Mouse (Mus musculus): ENCODE data around the gene Slc6a13.

The Slc6a13 gene

DNA sequence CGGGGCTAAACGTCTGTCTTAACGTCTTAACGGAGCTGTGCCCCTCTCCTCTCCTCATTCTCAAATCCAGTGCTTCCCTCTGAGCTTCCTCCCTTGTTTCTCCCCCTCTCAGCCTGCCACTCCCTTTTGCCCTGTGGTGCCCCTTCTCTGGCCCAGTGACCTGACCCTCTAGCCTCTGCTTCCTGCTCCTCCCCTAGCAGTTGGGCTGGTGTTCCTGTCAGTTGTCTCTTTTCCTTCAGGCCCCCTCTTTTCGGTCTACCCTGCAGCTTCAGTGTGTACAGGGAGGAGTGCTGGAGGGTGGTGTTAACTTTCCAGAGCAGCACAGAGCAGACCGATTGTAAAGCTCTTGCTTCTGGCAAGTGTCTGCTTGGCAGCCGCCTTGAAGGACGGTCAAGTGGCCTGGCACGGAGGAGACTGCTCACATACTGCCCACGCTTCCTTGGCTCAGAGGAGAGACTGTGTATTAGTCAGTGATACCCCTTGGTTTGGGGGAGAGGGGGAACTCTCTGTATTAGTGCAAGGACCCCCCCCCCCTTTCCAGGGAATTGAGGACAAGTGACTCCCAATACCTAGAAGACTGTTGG lies 26.6 kb downstream of the Slc6a13 start:
- in situ Hi-C loops (cut with MboI, MseI), result no loop called here

DNA sequence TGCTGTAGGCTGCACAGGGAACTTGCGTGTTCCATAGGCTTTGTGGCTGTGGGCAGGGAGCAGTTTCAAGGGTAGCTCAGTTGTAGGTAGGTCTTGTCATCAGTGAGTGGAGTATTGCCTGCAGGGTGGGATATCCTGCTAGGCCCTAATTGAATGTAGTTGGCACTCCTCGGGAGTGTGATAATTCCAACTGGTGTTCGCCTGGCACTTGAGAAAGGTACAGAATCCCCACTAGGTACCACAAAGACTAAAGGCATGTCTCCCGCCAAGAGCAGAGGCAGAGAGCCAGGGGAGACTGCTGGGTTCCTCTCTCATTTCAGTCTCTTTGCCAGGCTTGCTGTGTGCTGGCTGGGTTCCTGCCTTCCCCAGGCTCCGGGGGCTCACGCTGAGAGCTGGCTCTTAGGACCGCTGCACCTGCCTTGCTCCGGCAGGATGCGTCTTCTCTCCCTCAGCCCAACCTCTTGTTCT lies 28.4 kb downstream of the Slc6a13 start:
- in situ Hi-C loops (cut with MboI, MseI), result no loop called here

DNA sequence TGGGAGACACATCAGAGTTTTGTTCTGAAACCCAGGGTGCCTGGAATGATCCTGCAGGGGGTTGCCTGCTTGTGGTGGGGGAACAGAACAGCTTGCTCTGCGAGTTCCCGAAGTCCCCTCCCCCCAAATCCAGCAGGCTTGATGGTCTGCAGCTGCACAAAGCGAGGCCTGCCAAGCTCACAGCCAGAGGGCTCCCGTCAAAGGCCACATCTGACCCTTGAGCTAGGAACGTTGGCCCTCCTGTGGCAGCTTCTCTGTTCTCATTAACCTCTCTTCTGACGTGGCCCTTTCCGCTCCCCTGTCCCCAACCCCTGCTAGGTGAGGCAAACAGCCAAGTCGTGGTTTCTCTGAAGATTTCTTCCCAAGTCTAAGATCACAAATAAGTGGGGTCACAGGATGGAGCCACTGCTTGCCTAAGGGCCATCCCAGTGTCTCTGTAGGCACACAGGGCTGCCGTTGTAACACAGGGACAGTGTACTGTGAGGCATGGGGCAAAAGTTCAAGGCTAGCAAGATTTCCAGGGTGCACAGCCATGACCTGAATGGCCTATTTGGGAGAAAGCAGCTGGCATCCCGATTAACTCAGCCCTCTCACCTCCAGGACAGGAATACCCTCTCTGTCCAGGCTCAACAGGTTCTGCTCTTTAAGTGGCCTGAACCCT lies 30.0 kb downstream of the Slc6a13 start:
- in situ Hi-C loops (cut with MboI, MseI), result loop anchor here in 1 of 2 experiments (10.0 kb wide), 1 partner anchor 335 kb away; no protein-coding TSS in a partner anchor

DNA sequence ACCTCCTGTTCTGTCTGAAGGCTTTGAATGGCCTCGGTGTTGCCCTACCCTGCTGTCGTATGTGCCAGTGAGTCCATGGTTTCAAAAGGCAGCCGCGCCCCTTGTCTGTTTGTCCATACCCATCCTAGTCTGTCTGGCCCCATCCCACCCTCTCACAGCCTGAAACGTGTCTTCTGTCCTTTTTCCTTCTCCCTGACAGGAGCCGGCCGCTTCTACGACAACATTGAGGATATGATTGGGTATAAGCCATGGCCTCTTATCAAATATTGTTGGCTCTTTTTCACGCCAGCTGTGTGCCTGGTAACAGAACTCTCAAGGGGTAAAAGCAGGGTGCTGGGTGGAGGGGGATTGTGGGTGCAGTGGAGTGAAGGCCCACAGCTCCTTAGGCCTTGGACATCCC lies 35.8 kb downstream of the Slc6a13 start:
- in situ Hi-C loops (cut with MboI, MseI), result loop anchor here in 1 of 2 experiments (10.0 kb wide), 1 partner anchor 341 kb away; no protein-coding TSS in a partner anchor

DNA sequence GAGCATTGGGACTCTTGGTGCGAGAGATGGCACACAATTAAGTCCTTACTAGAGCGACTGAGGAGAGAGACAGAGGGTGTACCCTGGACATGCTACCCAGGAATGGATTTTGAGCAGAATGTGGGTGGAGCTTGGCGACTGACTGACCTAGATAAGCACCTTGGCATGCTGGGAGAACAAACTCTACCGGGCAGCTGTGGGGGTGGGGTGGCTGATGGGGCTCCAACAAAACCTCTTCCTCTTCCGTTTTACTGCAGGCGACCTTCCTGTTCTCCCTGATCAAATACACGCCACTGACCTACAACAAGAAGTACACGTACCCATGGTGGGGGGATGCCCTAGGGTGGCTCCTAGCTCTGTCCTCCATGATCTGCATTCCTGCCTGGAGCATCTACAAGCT lies 36.5 kb downstream of the Slc6a13 start:
- in situ Hi-C loops (cut with MboI, MseI), result loop anchor here in 1 of 2 experiments (10.0 kb wide), 1 partner anchor 342 kb away; no protein-coding TSS in a partner anchor

DNA sequence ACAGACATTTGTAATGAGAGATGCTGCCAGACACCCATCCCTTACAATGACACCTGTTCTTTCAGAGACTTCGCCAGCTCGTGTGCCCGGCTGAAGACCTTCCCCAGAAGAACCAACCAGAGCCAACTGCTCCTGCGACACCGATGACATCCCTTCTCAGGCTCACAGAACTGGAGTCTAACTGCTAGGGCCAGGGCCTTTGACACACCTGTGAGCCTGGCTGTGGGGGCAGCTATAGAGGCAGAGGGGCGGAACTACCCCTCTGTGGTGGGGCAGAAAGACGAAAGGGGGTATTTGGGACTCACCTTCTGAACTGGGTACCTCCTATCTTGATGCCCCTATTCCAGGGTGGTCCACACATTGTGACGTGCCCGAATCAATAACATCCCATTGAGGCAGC lies 37.2 kb downstream of the Slc6a13 start:
- in situ Hi-C loops (cut with MboI, MseI), result loop anchor here in 1 of 2 experiments (10.0 kb wide), 1 partner anchor 342 kb away; no protein-coding TSS in a partner anchor

DNA sequence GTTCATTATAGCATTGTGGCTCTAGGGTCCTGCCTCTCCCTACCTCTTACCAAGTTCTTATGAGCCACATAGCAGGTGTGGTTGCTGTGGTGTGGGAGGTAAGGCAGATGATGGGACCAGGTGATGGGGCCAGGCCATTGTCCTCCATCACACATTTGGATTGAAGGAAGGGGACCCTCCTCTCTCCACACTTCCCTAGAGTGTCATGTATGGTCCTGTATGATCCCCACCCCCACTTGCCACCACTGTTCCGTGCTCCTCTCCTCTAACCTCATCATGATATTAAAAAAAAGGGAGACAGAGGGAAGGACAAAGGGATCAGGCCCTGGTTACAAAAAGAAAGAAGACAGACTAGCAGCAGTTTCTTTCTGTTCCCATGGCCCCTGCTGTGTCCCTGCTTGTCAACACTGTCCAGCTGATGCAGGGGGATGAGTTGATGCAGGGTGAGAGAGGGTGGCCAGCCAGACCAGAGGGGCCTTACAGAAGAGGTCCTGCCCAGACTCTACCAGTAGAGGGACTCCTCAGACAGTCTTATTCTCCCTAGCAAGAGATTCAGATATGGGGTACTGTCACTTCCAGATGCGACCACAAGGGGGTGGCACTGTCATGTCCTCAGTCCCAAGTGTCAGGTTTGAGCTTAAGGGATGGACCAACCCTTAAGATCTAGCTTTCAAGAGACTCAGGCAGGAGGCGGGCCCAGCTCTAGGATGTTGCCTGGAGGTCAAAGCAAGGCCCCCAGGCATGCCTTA lies 37.9 kb downstream of the Slc6a13 start:
- in situ Hi-C loops (cut with MboI, MseI), result loop anchor here in 1 of 2 experiments (10.0 kb wide), 1 partner anchor 343 kb away; no protein-coding TSS in a partner anchor

DNA sequence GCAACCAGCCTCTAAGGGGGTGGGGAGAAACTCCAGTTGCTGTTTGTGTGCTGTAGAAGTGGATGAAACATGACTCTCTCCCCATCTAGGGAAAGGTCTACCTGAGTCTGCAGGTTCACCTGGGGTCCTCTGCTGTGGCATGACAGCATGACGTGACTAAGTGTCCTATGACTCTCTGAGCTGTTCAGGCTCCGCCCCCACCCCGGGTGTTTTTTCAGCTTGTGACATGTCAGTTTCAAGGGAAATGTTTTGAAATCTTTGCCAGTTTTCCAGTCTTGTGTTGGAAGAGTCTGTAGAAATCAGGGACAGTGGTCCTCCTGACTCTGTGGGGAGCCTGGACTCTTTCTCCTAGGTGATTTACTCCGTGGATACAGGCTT lies 38.5 kb downstream of the Slc6a13 start:
- in situ Hi-C loops (cut with MboI, MseI), result loop anchor here in 1 of 2 experiments (10.0 kb wide), 1 partner anchor 344 kb away; no protein-coding TSS in a partner anchor

DNA sequence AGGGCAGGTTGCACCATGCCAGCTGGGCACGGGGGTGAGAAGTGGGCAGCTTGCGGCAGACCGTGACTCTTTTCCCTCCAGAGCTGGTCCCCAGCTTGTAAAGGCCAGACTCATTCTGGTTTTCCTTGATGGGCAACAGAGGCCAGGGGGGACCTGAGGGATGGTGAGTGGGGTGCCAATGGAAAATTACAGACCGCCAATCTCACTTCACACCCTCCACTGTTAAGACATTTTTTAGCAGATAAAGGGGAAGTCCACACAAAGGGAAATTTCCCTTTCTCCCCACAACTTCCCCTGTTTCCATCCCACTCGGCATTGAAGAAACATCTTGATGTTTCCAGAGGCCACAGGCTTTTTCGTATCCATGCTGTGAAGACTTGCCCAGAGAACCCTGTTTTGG lies 41.6 kb downstream of the Slc6a13 start:
- in situ Hi-C loops (cut with MboI, MseI), result no loop called here

DNA sequence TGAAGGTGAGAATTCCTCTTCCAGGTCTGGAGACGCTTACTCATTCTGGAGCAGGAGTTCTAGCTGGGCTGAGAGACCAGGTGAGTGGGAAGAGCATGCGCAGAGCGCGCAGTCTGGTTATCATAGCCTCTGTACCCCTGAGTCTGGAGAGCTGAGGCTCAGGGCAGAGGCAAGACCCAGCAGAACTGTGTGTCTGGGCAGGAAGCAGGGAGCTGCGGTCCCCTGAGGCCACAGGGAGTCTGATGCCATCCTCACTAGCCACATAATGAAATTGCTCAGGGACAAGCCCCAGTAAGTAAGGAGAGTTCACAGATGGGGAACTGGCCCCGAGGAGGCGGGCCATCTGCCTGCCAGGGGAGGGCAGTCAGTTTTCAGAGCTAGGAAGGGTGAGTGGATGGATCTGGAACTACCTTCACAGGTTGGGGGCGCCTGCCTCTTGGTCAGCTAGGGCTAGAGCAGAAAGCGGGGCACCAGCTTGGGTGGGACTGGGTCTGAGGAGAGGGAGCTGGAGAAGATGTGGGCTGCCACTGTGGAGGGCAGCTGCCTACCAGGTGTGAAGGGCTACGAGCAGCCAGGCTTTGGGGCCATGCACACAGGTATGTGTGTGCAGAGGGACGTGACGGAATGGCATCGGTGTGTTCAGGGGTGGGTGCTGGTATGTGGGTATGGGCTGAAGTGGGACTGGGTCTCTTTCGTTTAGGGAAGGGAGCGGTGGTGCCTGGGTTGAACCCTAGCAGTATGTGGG lies 43.2 kb downstream of the Slc6a13 start, which contains the start of gene Slc6a12:
Gene Slc6a12, plus strand, starts transcription at position 51 of the 745 bp plus-strand sequence.
- in situ Hi-C loops (cut with MboI, MseI), result no loop called here

DNA sequence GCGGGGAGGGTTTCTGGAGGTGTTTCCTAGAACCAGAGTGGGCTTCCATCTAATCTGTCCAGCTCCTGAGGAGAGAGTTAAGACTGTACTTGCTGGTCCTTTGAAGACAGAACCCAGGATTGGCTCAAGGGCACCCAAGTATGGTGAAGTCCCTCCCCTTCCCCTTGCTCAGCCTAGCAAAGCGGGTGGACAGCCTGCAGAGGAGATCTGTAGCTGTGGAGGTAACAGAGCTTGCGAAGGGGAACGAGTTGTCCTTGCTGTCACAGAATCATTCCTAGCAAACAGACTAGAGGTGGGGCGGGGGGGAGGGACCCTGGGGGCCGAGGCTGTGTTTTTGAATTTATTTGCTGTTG lies 43.7 kb downstream of the Slc6a13 start:
- in situ Hi-C loops (cut with MboI, MseI), result no loop called here

DNA sequence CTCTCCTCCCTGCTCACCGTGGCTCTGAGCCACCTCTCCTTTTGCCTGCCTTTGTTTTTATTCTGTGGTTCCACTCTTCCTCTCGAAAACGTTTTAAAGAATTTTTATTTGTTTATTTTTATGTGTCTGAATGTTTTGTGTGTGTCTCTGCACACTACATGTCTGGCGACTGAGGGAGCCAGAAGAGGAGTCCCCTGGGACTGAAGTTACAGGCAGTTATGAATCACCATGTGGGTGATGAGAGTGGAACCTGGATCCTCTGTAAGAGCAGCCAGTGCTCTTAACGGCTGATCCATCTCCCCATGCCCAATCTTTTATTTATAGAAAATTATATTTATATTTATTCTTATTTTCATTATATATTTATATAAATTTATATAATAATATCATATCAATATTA lies 44.3 kb downstream of the Slc6a13 start:
- in situ Hi-C loops (cut with MboI, MseI), result no loop called here

DNA sequence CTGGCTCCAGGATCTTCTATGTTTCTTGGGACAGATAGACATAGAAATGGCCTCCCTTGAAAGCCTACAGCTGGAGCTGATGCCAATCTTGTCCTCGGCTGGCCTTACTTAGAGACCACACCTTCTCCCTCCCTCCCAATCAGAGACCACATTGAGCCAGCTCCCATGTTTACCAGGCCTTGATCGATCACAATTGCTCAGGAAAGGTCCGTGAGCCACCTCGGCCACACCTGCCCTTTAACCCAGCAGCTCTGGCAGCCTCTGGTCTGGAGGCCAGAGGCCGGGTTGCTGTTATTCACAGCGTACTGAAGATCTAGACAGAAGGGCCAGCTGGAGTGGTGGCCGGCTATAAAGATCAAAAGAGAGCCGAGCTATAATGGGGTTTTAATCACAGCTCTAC lies 46.4 kb downstream of the Slc6a13 start:
- in situ Hi-C loops (cut with MboI, MseI), result no loop called here

DNA sequence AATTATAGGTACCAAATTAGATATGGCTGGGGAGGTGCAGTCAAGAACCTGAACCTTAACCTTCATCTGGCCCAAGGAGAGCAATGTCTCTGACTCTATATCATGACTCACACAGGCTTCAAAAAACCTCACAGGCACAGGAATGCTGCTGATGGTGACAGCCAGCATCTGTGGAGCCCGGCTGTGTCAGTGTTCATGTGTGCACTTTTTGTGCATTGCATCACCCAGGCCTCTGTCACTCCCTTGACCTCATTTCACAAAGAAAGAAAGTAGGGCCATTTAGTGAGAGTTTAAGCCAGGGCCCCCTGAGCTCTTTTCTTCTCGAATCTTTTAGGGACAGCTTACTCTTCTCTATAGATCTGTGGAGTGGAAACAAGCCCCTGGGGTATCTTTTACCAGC lies 52.2 kb downstream of the Slc6a13 start:
- in situ Hi-C loops (cut with MboI, MseI), result no loop called here

DNA sequence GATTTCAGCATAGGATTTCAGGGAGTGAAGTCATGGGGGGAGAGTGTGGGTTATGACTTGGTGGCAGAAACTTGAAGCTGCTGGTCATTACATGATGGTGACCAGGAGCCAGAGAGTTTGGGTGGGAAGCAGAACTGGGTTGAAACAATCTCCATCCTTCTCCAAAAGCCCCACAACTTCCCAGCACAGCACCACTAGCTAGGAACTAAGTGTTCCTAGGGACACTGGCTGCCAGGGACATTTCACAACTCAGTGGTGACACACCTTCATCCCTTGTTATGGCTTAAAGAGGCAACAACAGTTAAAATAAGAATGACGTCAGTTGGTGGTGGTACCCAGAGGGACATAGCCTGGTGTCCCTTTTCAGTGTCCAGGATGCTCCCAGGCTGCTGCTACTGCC lies 56.0 kb downstream of the Slc6a13 start:
- in situ Hi-C loops (cut with MboI, MseI), result no loop called here

DNA sequence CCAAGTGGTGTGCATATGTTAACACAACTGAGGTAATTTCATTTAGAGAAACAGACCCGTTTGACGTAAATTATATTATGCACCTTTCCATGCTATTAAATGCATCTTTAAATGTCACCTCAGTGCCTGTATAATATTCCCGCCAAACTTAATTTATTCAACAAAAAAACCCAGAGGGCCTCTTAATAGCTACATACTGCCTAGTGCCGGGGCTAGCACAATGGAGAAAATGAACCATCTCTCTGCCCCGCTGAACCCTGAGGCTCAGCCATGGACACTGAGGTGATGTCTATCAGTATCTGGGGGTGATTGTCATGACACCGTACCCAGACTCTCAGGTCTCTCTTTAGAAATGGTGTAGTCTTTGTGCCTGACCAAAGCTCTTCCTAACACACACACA lies 57.2 kb downstream of the Slc6a13 start:
- in situ Hi-C loops (cut with MboI, MseI), result no loop called here

DNA sequence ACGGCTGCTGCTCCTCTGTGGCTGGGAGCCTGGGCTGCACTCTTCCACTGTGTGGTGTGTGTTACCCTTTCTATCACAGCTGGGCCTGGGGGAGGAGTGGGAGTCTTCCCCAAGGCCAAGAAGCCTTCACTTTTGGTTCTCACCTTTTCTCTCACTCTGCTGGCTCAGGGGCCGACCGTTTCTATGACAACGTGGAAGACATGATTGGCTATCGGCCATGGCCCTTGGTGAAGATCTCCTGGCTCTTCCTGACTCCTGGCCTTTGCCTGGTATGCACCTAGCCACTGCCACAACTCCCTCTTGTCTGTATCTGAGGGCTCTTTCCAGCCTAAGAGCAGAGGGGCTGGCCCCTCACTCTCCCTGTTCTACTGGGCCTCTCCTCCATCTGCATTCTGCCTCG lies 63.0 kb downstream of the Slc6a13 start:
- in situ Hi-C loops (cut with MboI, MseI), result loop anchor here in 1 of 2 experiments (5.0 kb wide), 1 partner anchor 176 kb away; no protein-coding TSS in a partner anchor

DNA sequence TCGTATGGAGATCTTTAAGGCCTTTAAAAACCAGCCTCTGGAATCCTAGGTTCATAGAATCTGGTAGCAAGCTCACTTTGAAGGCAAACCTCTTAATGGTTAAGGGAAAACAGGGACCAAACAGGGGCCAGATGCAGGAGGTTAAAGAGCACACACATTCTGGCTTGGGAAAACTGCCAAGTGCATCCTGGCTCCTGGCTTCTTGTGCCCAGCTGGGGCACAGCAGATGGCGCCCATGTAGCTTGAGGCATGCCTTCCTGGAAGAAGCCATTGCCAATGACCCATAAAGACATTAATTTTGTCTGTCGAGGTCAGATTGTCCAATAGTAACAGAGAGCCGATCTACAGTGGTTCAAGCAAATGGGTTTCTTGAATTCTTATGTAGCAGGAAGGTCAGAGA lies 63.9 kb downstream of the Slc6a13 start:
- in situ Hi-C loops (cut with MboI, MseI), result loop anchor here in 1 of 2 experiments (5.0 kb wide), 1 partner anchor 177 kb away; no protein-coding TSS in a partner anchor

DNA sequence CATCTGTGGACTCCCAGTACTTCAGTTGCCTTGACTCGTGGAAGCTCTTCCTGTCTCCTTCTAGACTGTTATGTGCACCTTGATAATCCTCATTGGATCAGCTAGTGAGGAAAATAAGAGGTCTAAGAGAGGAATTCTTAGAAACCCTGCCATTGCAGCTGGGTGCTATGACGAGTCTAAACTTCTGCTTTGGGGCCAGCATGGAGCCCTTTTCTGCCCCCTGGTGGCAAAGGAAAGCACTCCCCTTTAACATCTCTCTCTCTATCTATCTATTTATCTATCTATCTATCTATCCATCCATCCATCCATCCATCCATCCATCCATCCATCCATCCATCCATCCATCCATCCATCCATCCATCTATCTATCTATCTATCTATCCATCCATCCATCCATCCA lies 66.5 kb downstream of the Slc6a13 start:
- in situ Hi-C loops (cut with MboI, MseI), result loop anchor here in 1 of 2 experiments (5.0 kb wide), 1 partner anchor 179 kb away; no protein-coding TSS in a partner anchor

DNA sequence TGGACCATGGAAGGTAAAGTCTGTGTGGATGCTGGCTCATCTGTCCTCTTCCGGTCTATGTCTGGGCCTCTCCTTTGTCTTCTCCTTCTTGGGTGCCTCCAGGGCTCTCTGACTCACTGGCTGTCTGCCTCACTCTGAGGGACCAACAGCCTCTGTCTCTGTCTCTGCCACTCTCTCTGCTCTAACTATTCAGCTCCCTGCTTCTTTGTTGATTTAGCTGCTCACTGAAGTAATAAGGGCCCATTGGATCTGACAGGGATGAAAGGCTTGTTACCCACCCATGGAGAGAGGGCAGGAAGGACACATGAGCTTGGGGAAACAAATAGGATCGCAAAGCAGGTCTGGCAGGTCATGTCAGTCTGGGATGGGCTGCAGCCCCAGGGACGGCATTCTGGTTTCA lies 67.1 kb downstream of the Slc6a13 start:
- in situ Hi-C loops (cut with MboI, MseI), result loop anchor here in 1 of 2 experiments (5.0 kb wide), 1 partner anchor 180 kb away; no protein-coding TSS in a partner anchor

All from T-helper 17 cell (primary cell).